Mouse (Mus musculus): Measurements from ENCODE around the gene Vangl2. TPM values are rescaled to one million over a fixed set of nuclear protein-coding genes. Genes with fewer than 3 reads are reported as not detected.
A peak's percentile ranks its signal among the peaks of the same experiment; 100 is the strongest.

The Vangl2 gene
- total and polyA plus RNA-seq, 2 experiments from 2014 or later, result 36.5 to 86.6 TPM

DNA sequence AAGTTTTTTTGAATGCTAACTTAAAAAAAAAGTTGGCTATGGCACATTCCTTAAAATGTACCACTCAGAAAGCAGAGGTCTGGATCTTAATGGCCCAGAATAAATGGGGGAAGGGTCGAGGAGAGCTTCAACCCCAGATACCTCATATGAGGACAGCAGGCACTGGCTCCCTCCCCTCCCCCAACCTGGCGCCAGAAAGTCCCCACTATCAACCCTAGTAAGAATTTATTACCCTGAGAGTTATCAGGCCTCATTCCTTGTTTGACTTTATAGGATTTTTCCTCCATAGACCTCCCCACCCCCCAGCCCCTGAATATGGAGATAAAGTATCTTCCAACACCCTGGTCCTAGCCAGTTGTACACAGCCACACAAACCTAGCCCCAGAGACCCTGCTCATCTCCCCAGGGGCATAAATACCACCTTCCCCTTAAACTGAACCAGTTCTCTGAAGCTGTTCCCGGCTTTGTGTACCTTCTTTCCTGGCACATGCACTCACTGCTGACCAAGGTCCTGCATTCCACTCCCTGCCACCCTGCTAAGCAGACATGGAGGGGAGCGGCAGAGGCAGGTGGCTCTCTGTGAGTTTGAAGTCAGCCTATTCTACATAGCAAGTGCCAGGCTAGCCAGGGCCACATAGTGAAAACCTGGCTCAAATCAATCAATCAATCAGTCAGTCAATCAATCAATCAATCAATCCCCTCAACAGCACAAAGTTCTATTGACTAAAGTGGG is 35.2 kb upstream of the Vangl2 start:
- Histone ChIP-seq H3K4me2 (ENCODE audit: low read depth, low read length) (no peak overlapping the region), H3K27me3 (ENCODE audit: insufficient read depth, low read length) (no peaks in the 10 kb centered on the region), H3K36me3 (ENCODE audit: insufficient read depth, low read length) (peaks cover 37% of the 10 kb centered on the region), H3K9me3 (ENCODE audit: low read length) (no peaks in the 10 kb centered on the region), H3K27ac (no peak overlapping the region), H3K4me3 (ENCODE audit: low read length) (no peak overlapping the region), H3K9ac (replicated peaks; ENCODE audit: low read length) (no peak overlapping the region), H3K4me1 (ENCODE audit: insufficient read depth, low read length) (0 out of 2 replicates have a peak, but pooled peaks cover 4% of the 10 kb centered on the region)
- WGBS, result 63% methylated on average over 4 of the region's 4 CpGs
- ATAC-seq, result no peak
- TF ChIP-seq CTCF (IDR thresholded peaks at IDR 0.05; ENCODE audit: low read depth), result no peak
- no peak for DNase-seq (ENCODE audit: low spot score)

DNA sequence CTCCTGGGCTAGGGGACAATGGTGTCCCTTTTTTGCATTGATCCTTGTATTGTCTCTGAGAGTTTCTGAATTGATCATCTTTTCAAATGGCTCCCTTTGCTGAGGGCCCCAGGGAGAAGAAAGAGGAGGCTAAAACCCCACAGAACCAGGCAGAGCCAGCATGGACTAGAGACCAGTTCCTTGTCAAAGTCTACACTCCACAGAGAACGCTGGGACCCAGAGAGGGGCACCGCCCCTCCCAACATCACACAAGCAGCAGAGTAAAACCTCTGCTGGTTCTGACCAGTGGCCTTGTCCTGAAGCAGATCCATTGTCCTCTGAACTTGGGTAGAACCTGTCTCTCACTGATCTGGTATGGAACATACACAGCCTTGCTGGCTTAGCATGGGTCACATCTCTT is 33.9 kb upstream of the Vangl2 start:
- H3K4me1 ChIP-seq (ENCODE audit: insufficient read depth, low read length), result peaks cover 4% of the 10 kb centered on the region; the same call in 1 of the 2 replicates
- WGBS, result 82% methylated on average over 2 of the region's 2 CpGs

DNA sequence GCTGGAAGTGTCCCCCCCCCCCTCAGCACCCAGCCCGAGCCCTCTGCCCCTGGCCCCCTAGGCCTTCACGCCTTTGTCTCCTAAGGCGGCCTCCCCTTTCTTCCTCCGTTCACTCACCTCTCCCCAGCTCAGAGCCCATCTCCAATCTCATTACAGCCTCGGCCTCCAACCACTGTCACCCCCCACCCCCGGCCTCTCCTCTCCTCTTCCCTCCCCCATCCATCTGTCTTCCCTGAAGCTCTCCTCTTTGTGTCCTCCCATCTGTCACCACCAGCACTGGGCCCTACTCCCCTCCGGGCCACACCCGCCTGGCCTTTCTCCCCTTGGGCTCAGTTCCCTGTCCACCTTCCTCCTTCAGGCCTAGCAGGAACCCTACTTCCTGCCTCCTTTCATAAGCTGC is 33.0 kb upstream of the Vangl2 start:
- peak; percentile 11; the same call in 1 of the 2 replicates for ATAC-seq
- no peak overlapping the region for H3K4me2 ChIP-seq (ENCODE audit: low read depth, low read length)
- DNase-seq (ENCODE audit: low spot score), result peak; percentile 58
- peaks cover 15% of the 10 kb centered on the region for H3K36me3 ChIP-seq (ENCODE audit: insufficient read depth, low read length)
- H3K4me1 ChIP-seq (ENCODE audit: insufficient read depth, low read length), result peaks cover 4% of the 10 kb centered on the region; the same call in 1 of the 2 replicates
- H3K9ac ChIP-seq (replicated peaks; ENCODE audit: low read length), result no peak overlapping the region
- H3K9me3 ChIP-seq (ENCODE audit: low read length), result no peaks in the 10 kb centered on the region
- H3K27me3 ChIP-seq (ENCODE audit: insufficient read depth, low read length), result no peaks in the 10 kb centered on the region
- TF ChIP-seq CTCF (IDR thresholded peaks at IDR 0.05; ENCODE audit: low read depth), result no peak
- no peak overlapping the region for H3K4me3 ChIP-seq (ENCODE audit: low read length)
- H3K27ac ChIP-seq, result peak overlapping the region; percentile 75
- WGBS, result 16% methylated on average over 8 of the region's 8 CpGs

More for the DNA sequence above, 33.9 kb upstream of the Vangl2 start:
- no peak overlapping the region for H3K9ac ChIP-seq (replicated peaks; ENCODE audit: low read length)
- no peaks in the 10 kb centered on the region for H3K9me3 ChIP-seq (ENCODE audit: low read length)
- no peak overlapping the region for H3K4me2 ChIP-seq (ENCODE audit: low read depth, low read length)
- H3K36me3 ChIP-seq (ENCODE audit: insufficient read depth, low read length), result peaks cover 24% of the 10 kb centered on the region
- DNase-seq (ENCODE audit: low spot score) (no peak), ATAC-seq (no peak)
- no peak overlapping the region for H3K4me3 ChIP-seq (ENCODE audit: low read length)
- H3K27ac ChIP-seq, result peak overlapping the region; percentile 75; the same call in 1 of the 2 replicates
- TF ChIP-seq CTCF (IDR thresholded peaks at IDR 0.05; ENCODE audit: low read depth), result no peak
- no peaks in the 10 kb centered on the region for H3K27me3 ChIP-seq (ENCODE audit: insufficient read depth, low read length)

DNA sequence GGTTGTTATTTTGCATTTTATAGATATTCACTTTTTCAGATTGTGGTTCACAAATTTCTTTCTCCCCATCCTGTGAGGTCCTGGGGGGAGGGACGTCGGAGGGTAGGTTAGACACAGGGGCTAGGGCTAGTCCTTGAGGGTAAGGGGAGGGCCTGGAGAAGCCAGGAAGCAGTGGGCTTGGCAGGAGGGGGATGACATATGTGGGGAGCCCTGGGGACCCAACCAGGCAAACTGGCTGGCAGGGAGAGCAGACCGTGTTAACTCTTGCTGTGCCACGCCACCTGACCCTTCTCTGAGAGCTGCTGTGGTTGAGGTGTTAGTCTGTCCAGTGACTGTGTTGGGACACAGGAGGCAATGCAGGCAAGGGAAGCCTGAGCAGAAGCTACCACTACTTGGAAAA is 32.4 kb upstream of the Vangl2 start:
- Histone ChIP-seq H3K27ac (peak overlapping the region; percentile 75), H3K4me2 (ENCODE audit: low read depth, low read length) (no peak overlapping the region), H3K4me1 (ENCODE audit: insufficient read depth, low read length) (peaks cover 4% of the 10 kb centered on the region; the same call in 1 of the 2 replicates), H3K9me3 (ENCODE audit: low read length) (no peaks in the 10 kb centered on the region), H3K4me3 (ENCODE audit: low read length) (no peak overlapping the region), H3K9ac (replicated peaks; ENCODE audit: low read length) (no peak overlapping the region), H3K27me3 (ENCODE audit: insufficient read depth, low read length) (no peaks in the 10 kb centered on the region), H3K36me3 (ENCODE audit: insufficient read depth, low read length) (peaks cover 11% of the 10 kb centered on the region; the same call in 1 of the 2 replicates)
- DNase-seq (ENCODE audit: low spot score) (peak; percentile 59), ATAC-seq (peak; percentile 33; the same call in 1 of the 2 replicates)
- 23% methylated on average over 4 of the region's 4 CpGs for WGBS
- no peak for TF ChIP-seq CTCF (IDR thresholded peaks at IDR 0.05; ENCODE audit: low read depth)

DNA sequence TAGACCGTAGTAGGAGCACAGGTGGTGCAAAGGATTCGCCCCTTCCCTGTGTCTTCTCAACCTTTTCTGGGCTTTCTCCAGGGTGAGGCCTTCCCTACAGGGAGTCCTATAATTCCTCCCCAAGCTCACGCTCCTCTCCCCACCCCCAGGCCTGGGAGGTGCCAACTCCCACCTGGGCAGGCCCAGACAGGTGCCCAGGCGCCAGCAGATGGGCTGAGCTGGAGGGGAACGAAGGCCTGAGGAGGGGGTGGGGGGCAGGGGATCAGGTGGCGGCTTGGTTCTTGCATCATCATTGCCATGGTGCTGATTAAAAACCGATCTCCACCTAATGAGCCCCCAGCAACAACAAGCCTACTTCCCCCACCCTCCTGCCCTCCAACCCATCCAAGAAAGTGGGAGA is 30.6 kb upstream of the Vangl2 start:
- DNase-seq (ENCODE audit: low spot score), result no peak
- no peak for TF ChIP-seq CTCF (IDR thresholded peaks at IDR 0.05; ENCODE audit: low read depth)
- Histone ChIP-seq H3K4me3 (ENCODE audit: low read length) (no peak overlapping the region), H3K4me1 (ENCODE audit: insufficient read depth, low read length) (peaks cover 6% of the 10 kb centered on the region; the same call in 1 of the 2 replicates), H3K27ac (peak overlapping the region; percentile 52), H3K9me3 (ENCODE audit: low read length) (no peaks in the 10 kb centered on the region), H3K4me2 (ENCODE audit: low read depth, low read length) (0 out of 2 replicates have a peak overlapping the region, but pooled peaks have one; percentile 16), H3K9ac (replicated peaks; ENCODE audit: low read length) (no peak overlapping the region), H3K27me3 (ENCODE audit: insufficient read depth, low read length) (no peaks in the 10 kb centered on the region), H3K36me3 (ENCODE audit: insufficient read depth, low read length) (no peaks in the 10 kb centered on the region)
- WGBS, result 48% methylated on average over 7 of the region's 7 CpGs
- peak; percentile 8; the same call in 1 of the 2 replicates for ATAC-seq

DNA sequence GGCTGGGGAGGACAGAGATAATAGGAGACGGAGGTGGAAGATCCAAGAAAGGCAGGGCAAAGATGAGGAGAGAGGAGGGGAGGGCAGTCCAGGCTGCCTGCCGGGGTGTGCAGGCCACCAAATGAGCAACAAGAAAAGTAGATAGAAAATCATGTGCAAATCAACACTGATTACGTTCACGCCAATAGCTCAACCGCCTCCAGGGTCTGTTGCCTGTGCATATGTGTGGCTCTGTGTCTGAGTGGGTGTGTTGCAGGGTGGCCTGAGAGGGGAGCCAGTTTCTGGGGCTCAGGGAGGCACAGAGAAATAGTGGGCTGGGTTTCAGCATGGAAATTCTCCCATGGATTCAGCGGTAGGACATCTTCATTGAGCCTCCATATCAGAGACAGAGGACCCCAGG is 30.1 kb upstream of the Vangl2 start:
- no peak overlapping the region for H3K4me3 ChIP-seq (ENCODE audit: low read length)
- no peaks in the 10 kb centered on the region for H3K27me3 ChIP-seq (ENCODE audit: insufficient read depth, low read length)
- TF ChIP-seq CTCF (IDR thresholded peaks at IDR 0.05; ENCODE audit: low read depth), result no peak
- ATAC-seq (peak; percentile 47), DNase-seq (ENCODE audit: low spot score) (peak; percentile 48)
- H3K9ac ChIP-seq (replicated peaks; ENCODE audit: low read length), result no peak overlapping the region
- peaks cover 10% of the 10 kb centered on the region; the same call in 1 of the 2 replicates for H3K4me1 ChIP-seq (ENCODE audit: insufficient read depth, low read length)
- 35% methylated on average over 6 of the region's 6 CpGs for WGBS
- H3K9me3 ChIP-seq (ENCODE audit: low read length), result no peaks in the 10 kb centered on the region
- peak overlapping the region; percentile 16; the same call in 1 of the 2 replicates for H3K4me2 ChIP-seq (ENCODE audit: low read depth, low read length)
- no peaks in the 10 kb centered on the region for H3K36me3 ChIP-seq (ENCODE audit: insufficient read depth, low read length)
- H3K27ac ChIP-seq, result peak overlapping the region; percentile 52
